In the genomic region with DNA sequence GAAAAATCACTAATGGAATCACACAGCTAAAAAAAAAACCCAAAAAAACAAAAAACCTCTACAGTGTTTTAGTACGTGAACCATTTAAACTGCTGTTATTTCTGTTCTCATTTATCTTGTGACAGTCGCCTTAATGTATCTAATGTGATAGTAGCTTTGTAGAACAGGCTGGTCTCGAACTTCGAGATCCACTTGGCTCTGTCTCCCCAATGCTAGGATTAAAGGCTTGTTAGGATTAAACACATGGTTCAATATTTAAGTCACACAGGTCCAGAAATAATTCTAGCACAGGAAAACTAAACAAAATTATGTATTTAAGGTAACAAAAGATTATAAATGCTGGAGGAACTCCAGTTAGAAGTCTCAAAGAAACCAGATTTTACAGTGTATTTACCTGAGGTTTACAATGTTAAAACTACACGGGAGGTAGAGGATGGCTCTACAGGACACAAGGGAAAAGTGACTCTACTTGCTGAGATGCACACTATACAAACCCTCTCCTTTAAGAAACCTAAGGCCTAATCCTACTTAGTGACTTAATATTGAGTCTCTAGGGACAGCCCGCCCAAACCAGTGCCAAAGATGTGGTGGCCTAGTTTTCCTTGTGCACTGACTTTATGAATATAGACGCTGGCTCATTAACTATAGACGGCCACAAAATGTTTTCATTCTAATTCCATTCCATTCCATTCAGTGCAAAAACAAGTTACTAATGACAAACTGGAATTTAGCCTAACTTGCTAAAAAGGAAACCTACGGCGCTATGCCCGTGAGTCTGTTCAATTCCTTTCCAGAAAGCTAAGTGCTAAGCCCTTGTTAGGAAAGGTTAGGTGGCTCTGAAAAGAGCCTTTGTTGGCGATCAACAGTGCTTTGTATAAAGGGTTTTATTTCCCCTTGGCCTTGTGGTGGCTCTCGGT, we compare ENCODE assay signal across 8 mouse cellular contexts. TPM values are rescaled to one million over a fixed set of nuclear protein-coding genes. Genes with fewer than 3 reads are reported as not detected.
A peak's percentile ranks its signal among the peaks of the same experiment; 100 is the strongest.
DNase-seq lines count a peak whose midpoint lies in the region; ATAC-seq and TF ChIP-seq lines count a peak whose summit lies in the region.

No protein-coding gene starts in this region.

- H3K36me3 ChIP-seq in erythroblast, embryonic 14.5 days (ENCODE audit: control insufficient read depth) = no peaks in the 10 kb centered on the region
- H3K36me3 ChIP-seq in embryonic facial prominence, embryonic 11.5 days (replicated peaks; ENCODE audit: control insufficient read depth, insufficient read depth, low read depth, low read length) = no peaks in the 10 kb centered on the region
- no peaks in the 10 kb centered on the region for H3K36me3 ChIP-seq in limb, embryonic 13.5 days
- H3K36me3 ChIP-seq in small intestine, adult 2 months (ENCODE audit: control insufficient read depth, insufficient read depth, low read length) = no peaks in the 10 kb centered on the region

- peak overlapping the region; percentile 72 for H3K4me2 ChIP-seq in embryonic facial prominence, embryonic 11.5 days (ENCODE audit: low read depth, low read length)
- peak overlapping the region; percentile 88 for H3K4me2 ChIP-seq in limb, embryonic 13.5 days (replicated peaks)

- TF ChIP-seq CTCF in small intestine, adult 2 months (IDR thresholded peaks at IDR 0.05; ENCODE audit: extremely low read depth, insufficient read length, insufficient replicate concordance, low read depth, low read length) = no peak

- no peak; the same call in 1 of the 2 replicates for ATAC-seq in erythroblast, adult 5-6 weeks (replicated peaks; ENCODE audit: low FRiP score, poor library complexity, severe bottlenecking)
- ATAC-seq in embryonic facial prominence, embryonic 11.5 days (replicated peaks; ENCODE audit: insufficient number of reproducible peaks, low FRiP score, low TSS enrichment, low read depth) = no peak
- ATAC-seq in limb, embryonic 13.5 days (ENCODE audit: low FRiP score, low read depth) = no peak

- no peaks in the 10 kb centered on the region for H3K9me3 ChIP-seq in erythroblast, embryonic 14.5 days (ENCODE audit: control insufficient read depth, low read length)
- H3K9me3 ChIP-seq in embryonic facial prominence, embryonic 11.5 days (replicated peaks; ENCODE audit: control insufficient read depth, low read length) = no peaks in the 10 kb centered on the region
- H3K9me3 ChIP-seq in limb, embryonic 13.5 days = no peaks in the 10 kb centered on the region

- peak overlapping the region; percentile 78 for H3K4me3 ChIP-seq in erythroblast, embryonic 14.5 days (replicated peaks)
- H3K4me3 ChIP-seq in embryonic facial prominence, embryonic 11.5 days (ENCODE audit: low read depth, low read length) = peak overlapping the region; percentile 42
- H3K4me3 ChIP-seq in limb, embryonic 13.5 days = peak overlapping the region; percentile 46
- H3K4me3 ChIP-seq in small intestine, adult 2 months (ENCODE audit: low read depth, low read length) = peak overlapping the region; percentile 45

- H3K9ac ChIP-seq in embryonic facial prominence, embryonic 11.5 days (replicated peaks; ENCODE audit: low read length) = peak overlapping the region; percentile 73
- H3K9ac ChIP-seq in limb, embryonic 13.5 days = peak overlapping the region; percentile 72

- TF ChIP-seq POLR2A in small intestine, adult 2 months (IDR thresholded peaks at IDR 0.05; ENCODE audit: low read depth, low read length) = no peak

- peak; percentile 75 for DNase-seq in A20 (ENCODE audit: low read depth, low spot score)
- peak; percentile 70 for DNase-seq in embryonic facial prominence, embryonic 11.5 days (ENCODE audit: low spot score)
- no peak for DNase-seq in right cerebral cortex, postnatal 10 days (ENCODE audit: low spot score in 2 of 2)
- no peak for DNase-seq in adrenal gland, postnatal 10 days

- WGBS in embryonic facial prominence, embryonic 11.5 days = 3% methylated on average over 13 of the region's 13 CpGs
- 1% methylated on average over 13 of the region's 13 CpGs for WGBS in limb, embryonic 13.5 days
- whole genome bisulfite sequencing in small intestine, adult 2 months = 6% methylated on average over 13 of the region's 13 CpGs

- peak overlapping the region; percentile 97 for H3K27ac ChIP-seq in embryonic facial prominence, embryonic 11.5 days (replicated peaks; ENCODE audit: low read depth, low read length)
- peak overlapping the region; percentile 96 for H3K27ac ChIP-seq in limb, embryonic 13.5 days
- H3K27ac ChIP-seq in small intestine, adult 2 months (ENCODE audit: insufficient read depth, low read depth, low read length) = peak overlapping the region; percentile 76

- H3K4me1 ChIP-seq in erythroblast, embryonic 14.5 days (ENCODE audit: control insufficient read depth) = peaks cover 76% of the 10 kb centered on the region
- H3K4me1 ChIP-seq in embryonic facial prominence, embryonic 11.5 days (ENCODE audit: control insufficient read depth, insufficient read depth, low read length) = no peaks in the 10 kb centered on the region
- peaks cover 27% of the 10 kb centered on the region for H3K4me1 ChIP-seq in limb, embryonic 13.5 days
- H3K4me1 ChIP-seq in small intestine, adult 2 months (ENCODE audit: control insufficient read depth, insufficient read depth, insufficient read length, low read length) = peaks cover 10% of the 10 kb centered on the region; the same call in 1 of the 2 replicates

- no peaks in the 10 kb centered on the region for H3K27me3 ChIP-seq in erythroblast, embryonic 14.5 days (ENCODE audit: control insufficient read depth)
- H3K27me3 ChIP-seq in embryonic facial prominence, embryonic 11.5 days (ENCODE audit: control insufficient read depth, insufficient read depth, low read length) = no peaks in the 10 kb centered on the region
- no peaks in the 10 kb centered on the region for H3K27me3 ChIP-seq in limb, embryonic 13.5 days
- H3K27me3 ChIP-seq in small intestine, adult 2 months (ENCODE audit: control insufficient read depth, insufficient read depth, low read length) = no peaks in the 10 kb centered on the region

RNA-seq across cellular contexts. Expression of a gene that starts 0.7 kb away (rescaled TPM):
- polyA plus RNA-seq in erythroblast, embryonic 14.5 days (2012) = 24.7 and 42.0 TPM in 2 replicates
- total RNA-seq in erythroblast, adult 5-6 weeks (2015; ENCODE audit: low replicate concordance) = 32.4 and 38.2 TPM in 2 replicates
- total RNA-seq in erythroblast, adult 5-6 weeks (2017; ENCODE audit: low replicate concordance) = 129 and 151 TPM in 2 replicates
- polyA plus RNA-seq in embryonic facial prominence, embryonic 11.5 days (2014; fragmentation: Nextera tagmentation; extraction: Ambion mirVana) = 31.9 and 34.5 TPM in 2 replicates
- polyA plus RNA-seq in limb, embryonic 13.5 days (2015; fragmentation: Nextera tagmentation; extraction: Ambion mirVana) = 25.3 and 27.8 TPM in 2 replicates
- polyA plus RNA-seq in small intestine, adult 2 months (2012; rRNA removed) = 6.3 and 10.1 TPM in 2 replicates
- total RNA-seq in adrenal gland, postnatal 10 days (2021) = 100 to 1,000 TPM; 136 to 154 TPM

RNA-seq across cellular contexts. Expression of a gene that starts 0.8 kb away (rescaled TPM):
- polyA plus RNA-seq in erythroblast, embryonic 14.5 days (2012) = 9.1 and 21.8 TPM in 2 replicates
- 3.7 and 12.3 TPM in 2 replicates for total RNA-seq in erythroblast, adult 5-6 weeks (2015; ENCODE audit: low replicate concordance)
- total RNA-seq in erythroblast, adult 5-6 weeks (2017; ENCODE audit: low replicate concordance) = 705 and 715 TPM in 2 replicates
- 99.8 and 102 TPM in 2 replicates for polyA plus RNA-seq in embryonic facial prominence, embryonic 11.5 days (2014; fragmentation: Nextera tagmentation; extraction: Ambion mirVana)
- 75.9 and 76.5 TPM in 2 replicates for polyA plus RNA-seq in limb, embryonic 13.5 days (2015; fragmentation: Nextera tagmentation; extraction: Ambion mirVana)
- polyA plus RNA-seq in small intestine, adult 2 months (2012; rRNA removed) = 22.6 and 24.8 TPM in 2 replicates
- total RNA-seq in adrenal gland, postnatal 10 days (2021) = 100 to 1,000 TPM; 237 to 260 TPM

RNA-seq across cellular contexts. Expression of a gene that starts 1.1 kb away (rescaled TPM):
- polyA plus RNA-seq in erythroblast, embryonic 14.5 days (2012) = 17.0 and 19.6 TPM in 2 replicates
- 17.9 and 23.8 TPM in 2 replicates for total RNA-seq in erythroblast, adult 5-6 weeks (2015; ENCODE audit: low replicate concordance)
- 272 and 275 TPM in 2 replicates for total RNA-seq in erythroblast, adult 5-6 weeks (2017; ENCODE audit: low replicate concordance)
- 14.2 and 16.0 TPM in 2 replicates for polyA plus RNA-seq in embryonic facial prominence, embryonic 11.5 days (2014; fragmentation: Nextera tagmentation; extraction: Ambion mirVana)
- polyA plus RNA-seq in limb, embryonic 13.5 days (2015; fragmentation: Nextera tagmentation; extraction: Ambion mirVana) = 17.9 TPM in 2 replicates
- polyA plus RNA-seq in small intestine, adult 2 months (2012; rRNA removed) = 16.9 and 21.2 TPM in 2 replicates
- 100 to 1,000 TPM; 170 to 209 TPM for total RNA-seq in adrenal gland, postnatal 10 days (2021)

RNA-seq across cellular contexts. Expression of a gene that starts 6.2 kb away (rescaled TPM):
- polyA plus RNA-seq in erythroblast, embryonic 14.5 days (2012) = 6.1 and 13.9 TPM in 2 replicates
- 14.6 and 64.4 TPM in 2 replicates for total RNA-seq in erythroblast, adult 5-6 weeks (2015; ENCODE audit: low replicate concordance)
- 627 and 660 TPM in 2 replicates for total RNA-seq in erythroblast, adult 5-6 weeks (2017; ENCODE audit: low replicate concordance)
- polyA plus RNA-seq in embryonic facial prominence, embryonic 11.5 days (2014; fragmentation: Nextera tagmentation; extraction: Ambion mirVana) = 15.9 and 24.3 TPM in 2 replicates
- 14.4 and 16.2 TPM in 2 replicates for polyA plus RNA-seq in limb, embryonic 13.5 days (2015; fragmentation: Nextera tagmentation; extraction: Ambion mirVana)
- 34.9 and 41.4 TPM in 2 replicates for polyA plus RNA-seq in small intestine, adult 2 months (2012; rRNA removed)
- total RNA-seq in adrenal gland, postnatal 10 days (2021) = 100 to 1,000 TPM; 299 to 338 TPM

RNA-seq across cellular contexts. Expression of a gene that starts 6.5 kb away (rescaled TPM):
- polyA plus RNA-seq in erythroblast, embryonic 14.5 days (2012) = 105 and 181 TPM in 2 replicates
- 2.5 TPM in 1 of 2 replicates, not detected in the other for total RNA-seq in erythroblast, adult 5-6 weeks (2015; ENCODE audit: low replicate concordance)
- total RNA-seq in erythroblast, adult 5-6 weeks (2017; ENCODE audit: low replicate concordance) = 462 and 930 TPM in 2 replicates
- 4.2 and 20.5 TPM in 2 replicates for polyA plus RNA-seq in embryonic facial prominence, embryonic 11.5 days (2014; fragmentation: Nextera tagmentation; extraction: Ambion mirVana)
- polyA plus RNA-seq in limb, embryonic 13.5 days (2015; fragmentation: Nextera tagmentation; extraction: Ambion mirVana) = 8.8 and 11.8 TPM in 2 replicates
- 106 and 238 TPM in 2 replicates for polyA plus RNA-seq in small intestine, adult 2 months (2012; rRNA removed)
- 100 to 1,000 TPM; 239 to 319 TPM for total RNA-seq in adrenal gland, postnatal 10 days (2021)

Comparison
In these comparisons a context has a peak if more than half of its experiments do, and no peak if none do; other contexts are left out.
1. DNase-seq: peak in A20 (single experiment) and embryonic facial prominence, embryonic 11.5 days (single experiment); none in right cerebral cortex, postnatal 10 days (0 of 2) and adrenal gland, postnatal 10 days (single experiment).
2. Peak in every context shown above with its lines, with median percentiles within 50 percentile points of each other: H3K4me3 ChIP-seq and H3K27ac ChIP-seq.